Mouse (Mus musculus) testis, adult 2 months (tissue): ENCODE measurements at regions not wholly inside any gene's neighbourhood (a gene's known extent, or its start where the extent isn't known, plus 50 kb on each side); places are given as distances from the start of the nearest gene placed in this dataset.

Source experiments
- CTCF ChIP-seq: fragments of 200-500 bp; IDR thresholded peaks from 2 replicates; pipeline ENCODE4 v1.5.1; 2012; ENCODE audit warnings: low read depth, mild to moderate bottlenecking, inconsistent platforms, low read length, moderate library complexity; ENCODE audit not compliant: control insufficient read depth, insufficient read depth, insufficient replicate concordance
- POLR2A ChIP-seq: fragments of 200-500 bp; IDR thresholded peaks from 2 replicates; pipeline ENCODE4 v1.6.1; 2012; ENCODE audit warnings: low read depth, mild to moderate bottlenecking, inconsistent platforms, low read length, moderate library complexity; ENCODE audit not compliant: control insufficient read depth

DNA sequence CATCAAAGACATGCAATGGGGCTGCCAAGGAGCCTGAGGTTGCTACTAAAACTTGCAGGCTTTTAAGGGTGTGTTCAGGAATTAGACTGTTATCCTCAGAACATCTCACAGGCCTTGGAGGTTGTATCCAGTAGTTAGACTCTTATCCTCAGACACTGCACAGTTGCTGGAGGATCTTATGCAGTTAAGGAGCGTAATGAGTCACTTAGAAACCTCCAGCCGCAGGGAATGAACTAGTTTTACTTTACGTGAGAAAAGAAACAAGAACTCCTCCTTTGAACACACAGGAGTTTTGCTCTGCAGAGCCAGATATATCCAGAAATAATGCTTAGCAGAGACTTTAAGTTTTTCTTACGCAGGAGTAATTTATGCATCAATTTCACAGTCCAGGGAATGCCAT, 70.1 kb upstream of the Fam241a start:
- no peak for TF ChIP-seq CTCF
- TF ChIP-seq POLR2A = no peak
